8 mouse cellular contexts compared by ENCODE assay signal in genomic region chr2:179976295-179976627, GRCm38 (mm10). TPM values are rescaled to one million over a fixed set of nuclear protein-coding genes. Genes with fewer than 3 reads are reported as not detected.
DNase-seq lines count a peak whose midpoint lies in the region; ATAC-seq and TF ChIP-seq lines count a peak whose summit lies in the region.

No protein-coding gene starts in this region.

- TF ChIP-seq POLR2A in bone marrow macrophage, adult 2 months (IDR thresholded peaks at IDR 0.05; ENCODE audit: borderline replicate concordance, low read depth, low read length) = no peak

- H3K4me1 ChIP-seq in kidney, embryonic 15.5 days = peaks cover 46% of the 10 kb centered on the region
- peaks cover 58% of the 10 kb centered on the region for H3K4me1 ChIP-seq in bone marrow macrophage, adult 2 months (ENCODE audit: control insufficient read depth, insufficient read depth, low read length)
- H3K4me1 ChIP-seq in hindbrain, embryonic 13.5 days (replicated peaks) = peaks cover 51% of the 10 kb centered on the region
- H3K4me1 ChIP-seq in midbrain, embryonic 15.5 days = peaks cover 43% of the 10 kb centered on the region

- no peaks in the 10 kb centered on the region for H3K36me3 ChIP-seq in kidney, embryonic 15.5 days
- H3K36me3 ChIP-seq in hindbrain, embryonic 13.5 days = no peaks in the 10 kb centered on the region
- H3K36me3 ChIP-seq in midbrain, embryonic 15.5 days (replicated peaks) = no peaks in the 10 kb centered on the region

- no peaks in the 10 kb centered on the region for H3K27me3 ChIP-seq in kidney, embryonic 15.5 days
- H3K27me3 ChIP-seq in hindbrain, embryonic 13.5 days = no peaks in the 10 kb centered on the region
- no peaks in the 10 kb centered on the region for H3K27me3 ChIP-seq in midbrain, embryonic 15.5 days (replicated peaks)

- no peak for TF ChIP-seq CTCF in bone marrow macrophage, adult 2 months (IDR thresholded peaks at IDR 0.05; ENCODE audit: low read depth, low read length)

- ATAC-seq in kidney, embryonic 15.5 days (replicated peaks; ENCODE audit: low FRiP score) = peak; percentile 41
- no peak for ATAC-seq in hindbrain, embryonic 13.5 days (ENCODE audit: low FRiP score)
- no peak; the same call in 1 of the 2 replicates for ATAC-seq in midbrain, embryonic 15.5 days (replicated peaks)

- peak overlapping the region; percentile 92 for H3K9ac ChIP-seq in kidney, embryonic 15.5 days
- peak overlapping the region; percentile 89 for H3K9ac ChIP-seq in hindbrain, embryonic 13.5 days
- H3K9ac ChIP-seq in midbrain, embryonic 15.5 days = peak overlapping the region; percentile 85

- peak overlapping the region; percentile 97 for H3K4me2 ChIP-seq in kidney, embryonic 15.5 days
- H3K4me2 ChIP-seq in hindbrain, embryonic 13.5 days = peak overlapping the region; percentile 37; the same call in 1 of the 2 replicates
- peak overlapping the region; percentile 100; the same call in 1 of the 2 replicates for H3K4me2 ChIP-seq in midbrain, embryonic 15.5 days

- peak overlapping the region; percentile 90 for H3K4me3 ChIP-seq in kidney, embryonic 15.5 days (replicated peaks)
- peak overlapping the region; percentile 74 for H3K4me3 ChIP-seq in bone marrow macrophage, adult 2 months (ENCODE audit: insufficient read depth, low read length)
- H3K4me3 ChIP-seq in hindbrain, embryonic 13.5 days = peak overlapping the region; percentile 83
- peak overlapping the region; percentile 79 for H3K4me3 ChIP-seq in midbrain, embryonic 15.5 days

- no peak for DNase-seq in kidney, adult 9 months
- no peak for DNase-seq in left cerebral cortex, postnatal 10 days (ENCODE audit: extremely low spot score in 1 of 2, low spot score in 2 of 2)
- no peak for DNase-seq in cerebellum, postnatal 25 days
- DNase-seq in yolk sac, embryonic 10.5 days (ENCODE audit: low spot score) = no peak

- intact Hi-C loops in left cerebral cortex, postnatal 10 days (cut with DNase I) = loop anchor here (2.0 to 5.0 kb wide), 2 partner anchors 49 to 59 kb away; partner anchors contain the start of gene Lsm14b

- H3K27ac ChIP-seq in kidney, embryonic 15.5 days = peak overlapping the region; percentile 96
- peak overlapping the region; percentile 31 for H3K27ac ChIP-seq in bone marrow macrophage, adult 2 months (ENCODE audit: insufficient read depth, low read depth, low read length)
- H3K27ac ChIP-seq in hindbrain, embryonic 13.5 days = peak overlapping the region; percentile 97
- peak overlapping the region; percentile 97 for H3K27ac ChIP-seq in midbrain, embryonic 15.5 days

- no peaks in the 10 kb centered on the region for H3K9me3 ChIP-seq in kidney, embryonic 15.5 days (replicated peaks)
- H3K9me3 ChIP-seq in hindbrain, embryonic 13.5 days = no peaks in the 10 kb centered on the region
- no peaks in the 10 kb centered on the region for H3K9me3 ChIP-seq in midbrain, embryonic 15.5 days

- WGBS in kidney, embryonic 15.5 days = under 1% methylated on average over 41 of the region's 54 CpGs
- 0% methylated on average over 41 of the region's 54 CpGs for WGBS in hindbrain, embryonic 13.5 days
- WGBS in midbrain, embryonic 15.5 days = 0% methylated on average over 25 of the region's 54 CpGs

RNA-seq across cellular contexts. Expression of gene Taf4, which starts 0.2 kb away (rescaled TPM):
- 3.5 and 3.9 TPM in 2 replicates for polyA plus RNA-seq in kidney, embryonic 15.5 days (2015; fragmentation: Nextera tagmentation; extraction: Ambion mirVana)
- 16.8 and 17.2 TPM in 2 replicates for polyA plus RNA-seq in bone marrow macrophage, adult 2 months (2012; ENCODE audit: insufficient read depth, insufficient read length, missing spikeins)
- polyA plus RNA-seq in hindbrain, embryonic 13.5 days (2015; fragmentation: Nextera tagmentation; extraction: Ambion mirVana) = 3.9 and 4.5 TPM in 2 replicates
- 3.9 and 4.0 TPM in 2 replicates for polyA plus RNA-seq in midbrain, embryonic 15.5 days (2015; fragmentation: Nextera tagmentation; extraction: Ambion mirVana)
- 10 to 100 TPM; 19.5 to 20.9 TPM for total RNA-seq in left cerebral cortex, postnatal 10 days (2021)

RNA-seq across cellular contexts. Expression of gene Lsm14b, which starts 48.5 kb away (rescaled TPM):
- polyA plus RNA-seq in kidney, embryonic 15.5 days (2015; fragmentation: Nextera tagmentation; extraction: Ambion mirVana) = 9.5 and 10.1 TPM in 2 replicates
- polyA plus RNA-seq in bone marrow macrophage, adult 2 months (2012; ENCODE audit: insufficient read depth, insufficient read length, missing spikeins) = 26.2 and 30.9 TPM in 2 replicates
- 22.5 and 23.4 TPM in 2 replicates for polyA plus RNA-seq in hindbrain, embryonic 13.5 days (2015; fragmentation: Nextera tagmentation; extraction: Ambion mirVana)
- 21.0 and 21.1 TPM in 2 replicates for polyA plus RNA-seq in midbrain, embryonic 15.5 days (2015; fragmentation: Nextera tagmentation; extraction: Ambion mirVana)
- 100 to 1,000 TPM; 142 to 143 TPM for total RNA-seq in left cerebral cortex, postnatal 10 days (2021)

Comparison
In these comparisons a context has a peak if more than half of its experiments do, and no peak if none do; other contexts are left out.
1. H3K27ac ChIP-seq: peak in every context shown above with its lines; median percentile 97 in hindbrain, embryonic 13.5 days; 97 in midbrain, embryonic 15.5 days; 96 in kidney, embryonic 15.5 days; 31 in bone marrow macrophage, adult 2 months.
2. H3K4me2 ChIP-seq: peak in every context shown above with its lines; median percentile 100 in midbrain, embryonic 15.5 days; 97 in kidney, embryonic 15.5 days; 37 in hindbrain, embryonic 13.5 days.